Mouse (Mus musculus): ENCODE measurements at regions not wholly inside any gene's neighbourhood (a gene's known extent, or its start where the extent isn't known, plus 50 kb on each side); places are given as distances from the start of the nearest gene placed in this dataset.

DNA sequence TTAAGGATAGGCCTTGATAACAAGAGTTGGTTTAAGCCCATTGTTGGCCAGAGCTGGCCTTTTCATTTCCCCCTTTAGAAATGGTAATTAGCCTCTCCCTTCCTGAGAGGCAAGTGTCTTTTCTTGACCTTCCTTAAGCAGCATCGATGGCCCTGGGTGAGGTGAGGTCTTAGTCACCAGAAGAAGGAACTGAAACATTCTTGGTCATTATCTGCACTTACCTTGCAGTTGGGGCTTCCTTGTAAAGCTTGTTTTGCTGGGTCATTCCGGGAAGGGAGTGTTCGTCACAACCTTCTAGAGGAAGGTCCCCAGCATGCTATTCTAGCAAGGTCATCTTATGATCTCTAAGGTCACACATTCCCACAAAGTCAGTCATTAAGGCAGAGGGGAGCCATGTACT is 322.6 kb upstream of the Meis1 start:
- no peak overlapping the region for H3K9ac ChIP-seq (ENCODE audit: insufficient read depth, low read depth, low read length, poor library complexity, severe bottlenecking)
- no peak for DNase-seq (ENCODE audit: low read depth, low spot score)
- in situ Hi-C loops (cut with MboI; ENCODE audit: low sequenced_read_pairs in 2 of 2, unreplicated experiment in 2 of 2), result no loop called here
- H3K27ac ChIP-seq (ENCODE audit: insufficient read depth, low read depth, low read length, poor library complexity, severe bottlenecking), result no peak overlapping the region
- no peaks in the 10 kb centered on the region for H3K9me3 ChIP-seq (ENCODE audit: control insufficient read depth, insufficient read depth, low read depth, low read length)
- no peaks in the 10 kb centered on the region for H3K4me1 ChIP-seq (ENCODE audit: control insufficient read depth in 2 of 2, insufficient read depth in 2 of 2, low read length in 2 of 2, poor library complexity in 1 of 2)
- H3K36me3 ChIP-seq (ENCODE audit: control insufficient read depth, insufficient read depth, low read length, poor library complexity, severe bottlenecking), result no peaks in the 10 kb centered on the region
- no peak for TF ChIP-seq CHD2 (IDR thresholded peaks at IDR 0.05; ENCODE audit: low read depth, low read length)
- TF ChIP-seq ZNF384 (IDR thresholded peaks at IDR 0.05; ENCODE audit: low read depth, low read length), result no peak
- no peak for TF ChIP-seq ZC3H11A (IDR thresholded peaks at IDR 0.05; ENCODE audit: borderline replicate concordance, low read depth, low read length)
- TF ChIP-seq MAFK (IDR thresholded peaks at IDR 0.05; ENCODE audit: insufficient read depth, low read depth, low read length), result no peak
- no peak for TF ChIP-seq HCFC1 (IDR thresholded peaks at IDR 0.05; ENCODE audit: borderline replicate concordance, insufficient read depth, low read length)
- H3K4me3 ChIP-seq (ENCODE audit: insufficient read depth in 1 of 2, low read depth in 1 of 2, low read length in 2 of 2, poor library complexity in 1 of 2, severe bottlenecking in 1 of 2), result no peak overlapping the region

GRCm38 (mm10) chr11:19342803-19343202 is 324.0 kb upstream of the Meis1 start:
- H3K27ac ChIP-seq (ENCODE audit: insufficient read depth, low read depth, low read length, poor library complexity, severe bottlenecking), result no peak overlapping the region
- H3K36me3 ChIP-seq (ENCODE audit: control insufficient read depth, insufficient read depth, low read length, poor library complexity, severe bottlenecking), result no peaks in the 10 kb centered on the region
- no peaks in the 10 kb centered on the region for H3K4me1 ChIP-seq (ENCODE audit: control insufficient read depth in 2 of 2, insufficient read depth in 2 of 2, low read length in 2 of 2, poor library complexity in 1 of 2)
- TF ChIP-seq HCFC1 (IDR thresholded peaks at IDR 0.05; ENCODE audit: borderline replicate concordance, insufficient read depth, low read length) (no peak), MAFK (IDR thresholded peaks at IDR 0.05; ENCODE audit: insufficient read depth, low read depth, low read length) (no peak), ZNF384 (IDR thresholded peaks at IDR 0.05; ENCODE audit: low read depth, low read length) (no peak), CHD2 (IDR thresholded peaks at IDR 0.05; ENCODE audit: low read depth, low read length) (no peak), ZC3H11A (IDR thresholded peaks at IDR 0.05; ENCODE audit: borderline replicate concordance, low read depth, low read length) (no peak)
- no peak overlapping the region for H3K9ac ChIP-seq (ENCODE audit: insufficient read depth, low read depth, low read length, poor library complexity, severe bottlenecking)
- H3K9me3 ChIP-seq (ENCODE audit: control insufficient read depth, insufficient read depth, low read depth, low read length), result no peaks in the 10 kb centered on the region
- no peak overlapping the region for H3K4me3 ChIP-seq (ENCODE audit: insufficient read depth in 1 of 2, low read depth in 1 of 2, low read length in 2 of 2, poor library complexity in 1 of 2, severe bottlenecking in 1 of 2)
- no peak for DNase-seq (ENCODE audit: low read depth, low spot score)
- in situ Hi-C loops (cut with MboI; ENCODE audit: low sequenced_read_pairs in 2 of 2, unreplicated experiment in 2 of 2), result no loop called here

DNA sequence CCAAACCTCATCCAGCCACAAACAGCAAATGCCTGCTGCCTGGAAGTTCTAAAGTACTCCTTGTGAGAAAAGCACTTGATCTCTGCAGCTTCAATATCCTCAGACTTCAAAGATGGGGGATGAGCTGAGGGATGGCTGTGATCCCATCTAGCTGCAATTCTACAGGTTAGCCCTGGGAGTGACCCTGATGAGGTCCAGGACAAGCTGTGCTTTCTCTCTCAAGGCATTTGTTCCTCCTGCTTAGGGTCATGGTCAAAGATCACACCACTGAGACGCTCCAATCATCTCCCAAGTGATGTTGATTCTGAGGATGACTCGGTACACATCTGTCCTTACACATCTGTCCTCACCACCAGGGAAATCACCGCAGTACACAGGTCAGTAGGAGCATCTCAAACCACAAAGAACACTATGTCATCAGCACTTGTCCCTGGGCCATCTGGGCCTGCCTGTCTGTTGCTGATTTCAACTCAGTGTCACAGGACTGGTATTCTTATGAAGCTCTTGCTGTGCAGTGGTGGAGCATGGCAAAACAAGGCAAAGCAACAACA is 327.6 kb upstream of the Meis1 start:
- H3K9me3 ChIP-seq (ENCODE audit: control insufficient read depth, insufficient read depth, low read depth, low read length), result no peaks in the 10 kb centered on the region
- H3K9ac ChIP-seq (ENCODE audit: insufficient read depth, low read depth, low read length, poor library complexity, severe bottlenecking), result no peak overlapping the region
- TF ChIP-seq CHD2 (IDR thresholded peaks at IDR 0.05; ENCODE audit: low read depth, low read length) (no peak), MAFK (IDR thresholded peaks at IDR 0.05; ENCODE audit: insufficient read depth, low read depth, low read length) (no peak), ZC3H11A (IDR thresholded peaks at IDR 0.05; ENCODE audit: borderline replicate concordance, low read depth, low read length) (no peak), HCFC1 (IDR thresholded peaks at IDR 0.05; ENCODE audit: borderline replicate concordance, insufficient read depth, low read length) (no peak), ZNF384 (IDR thresholded peaks at IDR 0.05; ENCODE audit: low read depth, low read length) (no peak)
- DNase-seq (ENCODE audit: low read depth, low spot score), result no peak
- H3K36me3 ChIP-seq (ENCODE audit: control insufficient read depth, insufficient read depth, low read length, poor library complexity, severe bottlenecking), result no peaks in the 10 kb centered on the region
- in situ Hi-C loops (cut with MboI; ENCODE audit: low sequenced_read_pairs in 2 of 2, unreplicated experiment in 2 of 2), result no loop called here
- H3K27ac ChIP-seq (ENCODE audit: insufficient read depth, low read depth, low read length, poor library complexity, severe bottlenecking), result no peak overlapping the region
- no peaks in the 10 kb centered on the region for H3K4me1 ChIP-seq (ENCODE audit: control insufficient read depth in 2 of 2, insufficient read depth in 2 of 2, low read length in 2 of 2, poor library complexity in 1 of 2)
- no peak overlapping the region for H3K4me3 ChIP-seq (ENCODE audit: insufficient read depth in 1 of 2, low read depth in 1 of 2, low read length in 2 of 2, poor library complexity in 1 of 2, severe bottlenecking in 1 of 2)

DNA sequence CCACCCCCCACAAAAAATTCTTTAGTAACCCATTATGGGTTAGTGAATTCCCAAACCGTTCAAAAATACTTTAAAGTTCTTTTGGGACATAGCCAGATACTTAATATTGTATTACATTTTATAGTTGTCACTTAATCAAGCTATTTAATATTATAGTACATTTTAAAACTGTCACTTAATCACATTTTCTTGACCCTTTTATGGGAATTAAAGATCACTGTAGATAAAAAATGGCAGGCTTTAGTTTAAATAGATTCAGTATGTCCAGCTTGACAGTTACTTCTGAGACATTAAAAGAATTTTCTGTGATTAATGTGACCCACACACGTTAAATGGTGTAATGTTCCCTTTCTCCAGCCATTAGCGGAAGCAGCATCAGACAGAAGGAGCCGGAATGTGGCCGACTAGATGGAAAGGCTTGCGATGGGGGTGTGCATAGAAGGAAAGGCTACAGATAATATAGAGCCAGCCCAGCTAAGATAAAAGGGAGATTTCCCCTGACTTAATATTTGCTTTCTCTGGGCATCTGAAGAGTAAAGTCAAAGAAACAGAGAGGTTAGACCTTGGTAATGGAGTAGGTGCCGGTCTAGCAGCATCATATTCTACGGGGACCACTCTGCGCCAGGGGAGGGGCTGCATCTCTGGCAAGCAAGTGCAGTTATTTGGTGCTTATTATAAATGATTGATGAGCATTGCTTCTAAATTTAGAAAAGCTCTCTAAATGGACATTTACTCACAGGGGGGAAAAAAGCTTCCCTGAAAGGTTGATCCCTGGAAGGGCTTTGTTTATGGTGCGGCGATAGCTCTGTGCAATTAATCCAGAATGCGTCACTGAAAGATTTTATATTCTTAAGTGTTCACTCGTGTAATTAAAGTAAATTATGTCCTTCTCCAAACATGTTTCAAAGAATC is 331.8 kb upstream of the Meis1 start:
- H3K9me3 ChIP-seq (ENCODE audit: control insufficient read depth, insufficient read depth, low read depth, low read length), result no peaks in the 10 kb centered on the region
- H3K9ac ChIP-seq (ENCODE audit: insufficient read depth, low read depth, low read length, poor library complexity, severe bottlenecking), result no peak overlapping the region
- H3K4me3 ChIP-seq (ENCODE audit: insufficient read depth in 1 of 2, low read depth in 1 of 2, low read length in 2 of 2, poor library complexity in 1 of 2, severe bottlenecking in 1 of 2), result no peak overlapping the region
- in situ Hi-C loops (cut with MboI; ENCODE audit: low sequenced_read_pairs in 2 of 2, unreplicated experiment in 2 of 2), result no loop called here
- no peaks in the 10 kb centered on the region for H3K4me1 ChIP-seq (ENCODE audit: control insufficient read depth in 2 of 2, insufficient read depth in 2 of 2, low read length in 2 of 2, poor library complexity in 1 of 2)
- TF ChIP-seq HCFC1 (IDR thresholded peaks at IDR 0.05; ENCODE audit: borderline replicate concordance, insufficient read depth, low read length) (no peak), CHD2 (IDR thresholded peaks at IDR 0.05; ENCODE audit: low read depth, low read length) (no peak), ZNF384 (IDR thresholded peaks at IDR 0.05; ENCODE audit: low read depth, low read length) (no peak), MAFK (IDR thresholded peaks at IDR 0.05; ENCODE audit: insufficient read depth, low read depth, low read length) (no peak), ZC3H11A (IDR thresholded peaks at IDR 0.05; ENCODE audit: borderline replicate concordance, low read depth, low read length) (no peak)
- H3K36me3 ChIP-seq (ENCODE audit: control insufficient read depth, insufficient read depth, low read length, poor library complexity, severe bottlenecking), result no peaks in the 10 kb centered on the region
- DNase-seq (ENCODE audit: low read depth, low spot score), result no peak
- no peak overlapping the region for H3K27ac ChIP-seq (ENCODE audit: insufficient read depth, low read depth, low read length, poor library complexity, severe bottlenecking)

All from ES-E14 (cell line).